Mouse (Mus musculus) brain, adult 2 months (tissue): ENCODE measurements at regions not wholly inside any gene's neighbourhood (a gene's known extent, or its start where the extent isn't known, plus 50 kb on each side); places are given as distances from the start of the nearest gene placed in this dataset.

ENCODE experiments used
- DNase-seq: peaks from one replicate; pipeline ENCODE4 v3.0.0; 2011; ENCODE audit warnings: low read depth, low spot score

DNA sequence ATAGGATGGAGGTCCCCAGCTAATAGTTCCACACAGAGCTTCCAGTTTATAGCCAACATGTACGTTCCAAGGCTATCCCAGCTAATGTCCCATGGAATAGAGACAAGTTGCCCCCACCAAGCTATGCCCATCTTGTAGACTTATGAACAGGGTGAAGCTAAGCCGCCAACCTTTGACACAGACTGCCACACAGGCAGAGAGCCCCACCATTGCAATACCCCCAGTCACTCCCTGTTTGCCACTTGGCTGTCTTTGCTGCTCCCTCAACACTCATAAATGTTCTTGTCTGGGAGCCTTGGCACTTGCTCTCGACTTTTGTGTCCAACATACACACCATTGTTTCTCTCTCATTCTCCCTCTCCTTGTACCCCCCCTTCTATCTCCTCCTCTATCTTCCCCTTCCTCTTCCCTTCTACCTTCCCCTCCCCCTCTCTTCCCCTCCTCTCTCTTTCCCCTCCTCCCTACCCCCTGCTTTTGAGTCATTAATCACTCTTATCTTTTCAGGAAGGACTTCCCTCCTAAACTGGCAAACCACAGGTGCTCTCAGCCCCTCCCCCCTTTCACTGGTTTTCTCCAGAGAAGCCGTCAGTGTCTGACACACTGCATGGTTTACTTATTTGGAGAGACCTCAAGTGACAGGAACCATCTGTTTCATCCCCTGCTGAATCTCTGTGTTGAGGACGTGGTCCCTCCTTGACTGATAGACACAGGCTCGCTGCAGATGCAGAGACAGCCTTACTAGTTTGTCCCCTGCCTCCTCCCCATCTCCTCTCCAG is 148.2 kb downstream of the Kdr start:
- no peak for DNase-seq

DNA sequence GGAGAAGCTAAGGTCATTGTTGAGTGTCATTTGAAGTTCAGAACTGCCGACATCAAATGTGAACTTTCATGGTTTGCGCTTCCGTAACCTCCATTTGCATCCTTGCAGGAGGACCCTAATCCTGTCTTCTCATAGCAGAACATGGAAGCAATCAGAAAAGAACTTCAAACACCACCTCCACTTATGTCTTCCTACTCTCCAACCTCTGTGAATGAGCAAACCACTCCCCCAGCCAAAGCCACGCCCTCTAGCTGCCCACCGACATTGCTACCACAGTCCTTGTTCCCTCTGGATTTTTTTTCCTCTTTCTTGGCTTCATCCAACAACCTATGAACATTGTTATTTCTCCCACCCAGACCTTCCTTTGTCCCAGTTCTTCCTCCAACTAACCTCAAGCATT is 149.9 kb downstream of the Kdr start:
- no peak for DNase-seq

DNA sequence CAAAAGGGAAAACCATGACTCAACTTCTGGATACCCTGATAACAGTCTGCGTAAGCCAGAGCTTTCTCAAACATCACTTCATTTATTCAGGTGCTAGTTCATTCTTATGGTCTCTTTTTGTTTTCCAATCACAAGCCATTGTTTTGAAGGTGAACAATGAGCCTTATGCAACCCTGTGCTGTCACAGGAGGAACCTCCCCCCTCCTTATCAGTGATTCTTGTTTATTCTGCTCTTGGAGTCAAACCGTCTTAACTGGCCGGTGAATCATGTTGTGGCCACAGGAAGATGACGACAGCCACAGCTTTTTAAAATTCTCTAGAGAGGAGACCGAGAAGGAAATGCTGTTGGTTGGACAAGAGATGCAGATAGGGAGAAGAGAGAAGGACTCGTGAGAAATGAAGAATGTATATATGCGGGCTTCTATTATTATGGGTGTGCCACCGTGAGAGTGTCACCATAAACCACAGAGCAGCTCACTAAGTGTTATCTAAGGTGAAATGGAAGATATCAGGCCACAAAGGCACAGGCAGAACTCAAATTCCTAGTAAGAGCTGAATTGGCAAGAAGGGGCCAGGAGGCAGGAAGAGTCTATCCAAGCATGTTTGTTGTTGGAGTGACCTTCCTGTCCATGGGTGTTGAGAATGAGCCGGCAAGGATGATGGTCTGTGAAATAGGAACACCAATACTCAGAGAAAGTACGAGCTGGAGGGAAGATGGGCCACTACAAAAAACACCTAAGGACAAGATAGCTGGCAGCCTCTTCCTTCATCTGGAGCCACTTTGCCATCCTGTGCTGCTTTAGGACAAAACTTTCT is 151.8 kb downstream of the Kdr start:
- DNase-seq: no peak

DNA sequence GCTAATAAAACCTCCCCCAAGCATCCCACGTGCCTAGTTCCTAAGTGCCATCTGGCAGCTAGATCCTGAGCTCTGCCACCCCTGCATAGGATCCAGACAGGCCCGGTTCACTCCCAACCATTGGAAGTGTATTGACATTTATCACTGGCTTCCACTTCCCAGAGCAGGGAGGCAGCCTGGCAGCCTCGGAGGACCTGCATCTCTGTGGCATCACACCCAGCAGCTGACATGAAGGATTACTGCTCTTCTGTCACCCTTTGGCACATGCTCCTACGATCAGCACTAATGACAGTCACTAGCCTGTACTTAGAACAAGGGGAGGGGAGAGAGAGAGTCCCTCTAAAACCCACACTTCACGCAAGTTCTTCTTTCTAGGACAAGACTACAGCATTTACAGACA is 152.7 kb downstream of the Kdr start:
- no peak for DNase-seq

DNA sequence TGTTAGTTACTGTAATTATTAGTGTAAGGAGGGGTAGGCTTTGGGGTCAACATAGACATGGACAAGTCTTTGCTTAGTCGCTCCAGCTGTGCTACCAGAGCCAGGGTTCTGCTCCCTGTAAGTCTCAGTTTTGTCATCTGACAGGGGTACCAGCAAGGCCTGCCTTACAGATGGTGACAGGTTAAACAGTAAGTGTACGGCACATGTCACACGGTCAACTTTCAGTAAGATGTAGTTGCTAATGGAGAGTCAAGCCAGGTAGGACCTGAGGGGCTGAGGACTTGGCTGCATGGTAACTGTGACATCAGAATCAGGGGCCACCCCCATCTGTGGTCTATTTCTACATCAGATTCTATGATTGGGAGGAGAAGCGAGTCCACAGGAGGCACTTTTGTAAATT is 153.6 kb downstream of the Kdr start:
- no peak for DNase-seq

DNA sequence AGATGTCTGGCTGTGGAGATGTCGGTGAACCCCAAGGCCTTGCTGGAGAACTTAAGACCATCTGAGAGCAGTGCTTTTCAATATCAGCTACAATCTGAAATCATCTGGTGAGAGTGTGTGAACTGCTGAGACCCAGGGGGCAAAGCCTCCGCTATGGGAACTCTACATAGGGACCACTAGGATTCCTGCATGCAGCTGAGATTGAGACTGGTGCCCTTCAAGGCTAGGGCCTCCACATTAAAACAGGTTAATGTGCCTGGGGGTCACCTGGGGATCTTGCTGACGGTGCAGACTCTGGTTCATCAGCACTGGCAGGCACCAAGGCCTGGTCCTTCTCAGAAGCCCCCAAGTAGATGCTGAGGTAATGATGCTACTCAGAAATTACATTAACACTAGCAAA is 154.6 kb downstream of the Kdr start:
- DNase-seq: no peak

DNA sequence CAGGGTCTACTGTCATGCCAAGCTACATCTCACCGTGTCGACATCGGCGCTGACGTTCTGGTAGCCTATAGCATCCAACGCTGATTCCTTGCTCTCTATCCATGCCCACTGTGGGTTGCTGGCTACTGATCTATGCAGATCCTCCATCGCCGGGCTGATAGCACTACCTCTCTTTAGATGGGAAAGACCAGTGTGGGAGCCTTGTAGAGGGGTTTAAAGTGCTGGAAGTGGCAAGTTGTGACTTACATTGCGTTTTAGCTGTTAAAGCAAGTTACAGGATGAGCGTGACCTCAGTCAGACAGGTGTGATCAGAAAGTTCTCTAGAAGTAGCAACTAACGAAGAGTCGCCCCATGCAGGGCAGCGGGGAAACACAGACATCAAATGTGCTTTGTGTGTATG is 160.9 kb downstream of the Kdr start:
- no peak for DNase-seq

DNA sequence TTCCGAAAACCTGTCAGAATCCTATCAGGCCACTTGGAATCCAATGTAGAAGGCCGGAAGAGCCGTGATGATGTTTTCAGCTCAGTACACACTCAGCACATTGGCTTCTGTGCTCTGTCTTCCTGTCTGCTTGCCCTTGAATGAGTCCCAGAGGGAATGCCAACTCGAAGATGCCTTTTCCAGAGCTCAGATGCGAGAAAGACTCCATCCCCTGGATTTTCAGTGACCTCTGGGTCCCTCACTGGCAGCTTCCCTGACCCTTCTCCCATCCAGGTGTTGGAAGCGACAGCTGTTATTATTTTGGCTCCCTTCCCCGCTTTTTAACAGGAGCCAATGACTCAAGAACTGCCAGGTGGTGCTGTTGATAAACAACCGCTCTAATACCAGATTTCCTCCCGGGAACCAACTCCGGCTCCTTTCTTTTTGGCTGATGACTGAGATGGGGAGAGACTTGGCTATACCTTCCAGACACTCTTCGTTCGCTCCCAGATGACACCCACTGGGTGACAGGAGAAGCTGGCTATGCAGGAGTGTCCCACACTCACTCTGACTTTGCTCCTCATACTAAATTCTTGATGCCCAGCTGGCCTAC is 163.8 kb downstream of the Kdr start:
- DNase-seq: peak; percentile 22

DNA sequence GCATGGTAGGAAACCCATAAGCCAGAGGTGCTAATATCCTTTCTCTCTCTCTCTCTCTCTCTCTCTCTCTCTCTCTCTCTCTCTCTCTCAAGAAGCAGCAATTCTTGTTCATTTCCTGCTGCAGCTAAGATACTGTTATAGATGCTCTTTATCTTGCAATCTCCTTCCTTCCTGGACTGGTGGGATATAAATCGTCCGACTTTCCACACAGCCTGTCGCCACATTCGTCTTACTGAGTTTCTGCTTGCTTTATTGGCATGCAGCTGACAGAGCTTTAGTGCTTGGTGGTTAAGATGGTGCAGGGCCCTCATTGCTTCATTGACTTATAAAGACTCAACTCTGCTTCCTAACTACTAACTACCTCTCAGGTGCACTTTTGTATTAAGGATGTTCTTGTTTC is 165.6 kb downstream of the Kdr start:
- no peak for DNase-seq

DNA sequence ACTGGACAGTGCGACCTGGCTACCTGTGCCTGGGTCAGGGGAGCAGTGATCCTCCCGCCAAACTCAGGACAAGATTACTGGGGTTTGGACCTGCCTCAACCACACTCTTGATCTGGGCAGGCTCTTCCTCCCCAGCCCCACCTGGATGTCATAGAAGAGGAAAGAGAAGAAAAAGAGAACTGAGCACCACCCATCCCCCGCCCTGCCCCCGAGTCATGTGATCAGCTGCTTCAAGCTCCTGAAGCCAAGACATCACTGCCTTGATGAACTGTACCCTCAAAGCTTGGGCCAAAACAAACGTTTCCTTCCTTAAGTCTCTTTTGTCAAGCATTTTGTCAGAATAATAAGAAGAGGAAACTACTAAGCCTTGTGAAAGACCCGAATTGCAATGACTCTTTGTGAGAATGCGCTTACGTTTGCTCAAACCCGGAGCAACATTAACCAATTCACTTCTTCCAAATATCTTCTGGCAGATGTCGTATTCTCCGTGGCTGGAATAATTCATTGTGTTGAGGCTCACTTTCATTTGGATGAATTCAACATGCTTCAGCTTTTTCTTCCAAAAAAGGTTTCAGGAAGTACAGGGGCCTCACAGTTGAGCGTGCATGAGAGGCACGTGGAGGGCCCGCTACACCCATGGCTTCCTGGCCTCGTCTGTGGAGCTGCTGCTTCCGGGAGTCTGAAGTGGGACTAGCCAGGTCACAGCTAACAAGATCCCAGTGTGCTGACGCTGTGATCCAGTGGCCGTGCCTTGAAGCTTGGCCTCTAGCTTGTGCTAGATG is 169.5 kb downstream of the Kdr start:
- no peak for DNase-seq

DNA sequence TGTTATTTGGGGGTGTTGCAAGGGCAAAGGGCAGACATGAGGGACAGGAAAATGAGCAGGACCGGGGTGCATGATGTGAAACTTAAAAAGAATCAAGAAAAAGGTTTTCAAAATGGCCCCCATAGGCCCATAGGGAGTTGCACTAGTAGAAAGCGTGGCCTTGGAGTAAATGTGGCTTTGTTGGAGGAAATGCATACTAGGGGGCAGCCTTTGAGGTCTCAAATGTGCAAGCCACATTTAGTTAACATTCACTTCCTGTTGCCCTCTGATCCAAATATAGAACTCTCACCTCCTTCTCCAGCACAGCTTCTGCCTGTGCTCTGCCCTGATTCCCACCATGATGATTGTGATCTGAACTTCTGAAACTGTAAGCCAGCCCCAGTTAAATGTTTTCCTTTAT is 173.2 kb downstream of the Kdr start:
- no peak for DNase-seq

DNA sequence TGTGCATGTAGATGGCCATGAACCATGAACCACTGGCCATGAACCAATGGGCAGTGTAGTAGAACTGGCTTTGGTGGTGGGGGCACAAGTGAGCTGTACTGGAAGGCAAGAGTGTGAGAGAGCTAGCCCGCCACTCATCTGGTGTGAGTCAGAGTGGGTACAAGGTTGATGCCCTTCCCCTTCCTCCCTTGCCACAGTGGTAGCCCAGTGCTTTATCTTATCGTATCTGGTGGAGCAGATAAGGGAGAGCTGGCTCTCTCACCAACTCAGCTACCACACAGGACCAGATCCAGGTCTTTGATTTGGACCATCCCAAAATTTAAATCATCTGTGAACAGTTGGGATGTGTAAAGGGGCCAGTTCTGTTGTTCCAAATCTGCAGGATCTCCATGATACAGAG is 173.9 kb downstream of the Kdr start:
- no peak for DNase-seq

DNA sequence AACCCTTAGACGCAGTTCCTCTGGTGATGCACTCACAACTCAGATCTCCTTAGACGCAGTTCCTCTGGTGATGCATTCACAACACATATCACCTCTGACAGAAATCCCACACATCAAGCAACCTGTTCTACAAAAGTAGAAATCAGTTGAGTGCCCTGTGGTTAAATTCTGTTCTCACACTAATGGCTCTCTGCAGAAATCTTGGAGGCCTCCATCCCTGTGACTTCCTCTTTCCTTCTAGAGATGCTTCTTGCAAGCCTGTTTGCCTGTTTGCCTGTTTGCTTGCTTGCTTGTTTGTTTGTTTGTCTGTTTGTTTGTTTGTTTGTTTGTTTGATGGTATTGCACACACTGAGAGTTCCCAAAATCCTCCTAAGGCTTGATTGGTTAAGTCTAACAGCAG is 175.2 kb downstream of the Kdr start:
- no peak for DNase-seq

DNA sequence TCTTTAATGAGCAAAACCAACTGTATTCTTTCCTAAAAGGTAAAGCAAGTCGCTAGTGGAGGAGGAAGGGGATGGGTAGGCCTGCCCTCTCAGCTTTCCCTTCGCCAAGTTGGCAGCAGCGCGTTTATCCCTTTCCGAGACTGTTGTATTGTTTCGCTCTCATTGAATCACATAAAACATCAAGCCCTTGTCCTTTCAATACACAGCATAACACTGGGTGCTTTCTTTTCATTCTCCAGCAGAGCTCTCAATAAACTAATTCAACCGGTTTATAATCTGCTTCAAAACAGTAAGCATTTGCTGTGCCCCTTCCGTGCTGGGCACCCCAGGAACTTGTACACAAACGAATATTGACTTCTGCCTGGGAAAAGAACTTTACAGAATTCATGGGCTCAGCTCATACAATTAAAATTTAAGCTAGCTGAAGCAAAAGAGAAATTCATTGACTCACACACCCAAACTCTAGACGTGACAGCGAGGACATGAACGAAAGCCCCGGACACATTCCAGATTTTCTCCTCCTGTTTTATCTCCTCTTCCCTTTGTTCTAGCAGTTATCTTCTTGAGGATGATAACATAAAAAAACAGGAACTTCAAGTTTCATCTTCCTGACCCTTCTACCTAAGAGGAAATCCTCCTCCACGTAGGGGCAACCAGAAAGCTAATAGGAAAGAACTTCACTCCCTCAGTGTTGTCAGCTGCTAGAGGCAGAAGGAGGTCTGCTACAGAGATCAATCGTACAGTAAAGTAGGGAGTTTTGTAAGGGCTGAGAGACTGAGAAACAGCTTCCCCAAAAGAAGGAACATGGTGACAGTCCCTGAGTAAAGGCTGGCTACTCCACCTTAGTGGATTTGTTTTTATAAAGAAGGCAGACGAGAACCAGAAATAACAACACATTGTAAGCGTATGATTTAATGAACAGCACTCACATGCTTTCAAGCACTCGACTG is 177.9 kb downstream of the Kdr start:
- DNase-seq: peak; percentile 30

DNA sequence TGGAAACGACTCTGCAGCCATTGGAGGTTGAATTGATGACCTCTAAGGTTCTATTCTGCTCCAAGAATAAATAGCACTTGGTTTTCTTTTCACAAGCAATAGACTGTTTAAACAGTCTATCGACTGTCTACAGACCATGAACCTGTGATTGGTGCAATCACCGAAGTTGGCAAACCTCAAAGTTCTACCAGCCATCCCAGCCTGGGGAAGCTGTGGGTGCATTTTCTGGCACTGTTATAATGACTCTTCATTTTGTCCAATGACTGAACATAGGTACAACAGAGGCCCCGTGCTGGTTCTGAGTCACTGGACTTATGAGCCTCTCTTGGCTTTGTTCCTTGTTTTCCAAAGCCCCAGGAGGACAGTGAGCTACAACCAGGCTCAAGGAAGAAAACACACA is 178.6 kb downstream of the Kdr start:
- DNase-seq: no peak

DNA sequence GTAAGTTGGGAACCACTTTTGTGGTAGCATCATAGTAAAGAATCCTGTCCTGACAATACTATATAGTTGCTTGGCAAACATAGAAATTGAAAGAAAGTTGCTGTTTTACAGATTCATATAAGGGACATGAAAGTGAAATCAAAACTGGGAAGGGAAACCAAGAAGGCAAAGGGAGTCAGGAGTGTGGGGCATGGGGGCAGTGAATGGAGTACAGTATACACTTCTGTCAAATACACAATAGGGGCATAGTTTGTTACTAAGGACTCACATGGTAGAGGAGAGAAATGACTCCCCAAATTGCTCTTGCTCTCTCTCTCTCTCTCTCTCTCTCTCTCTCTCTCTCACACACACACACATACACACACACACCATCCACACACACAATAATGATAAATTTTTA is 185.1 kb downstream of the Kdr start:
- no peak for DNase-seq

DNA sequence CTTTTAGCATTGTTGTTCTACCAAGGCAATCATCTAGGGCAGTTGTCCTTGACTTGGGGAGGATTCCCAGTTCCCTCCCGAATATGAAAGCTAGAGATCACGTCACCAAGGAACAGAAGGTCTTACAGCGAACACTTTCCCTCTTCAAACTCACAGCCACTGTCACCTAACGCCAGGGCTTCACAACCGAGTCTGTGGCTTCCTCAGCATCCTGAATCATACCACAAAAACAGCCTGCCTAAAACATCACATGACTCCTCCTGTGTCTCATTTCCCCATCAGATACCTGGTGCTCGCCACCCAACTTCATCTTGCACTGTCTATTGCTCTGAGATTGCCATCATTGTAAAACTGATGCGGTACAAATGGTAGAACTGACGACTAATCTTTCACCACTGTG is 186.5 kb downstream of the Kdr start:
- DNase-seq: no peak

DNA sequence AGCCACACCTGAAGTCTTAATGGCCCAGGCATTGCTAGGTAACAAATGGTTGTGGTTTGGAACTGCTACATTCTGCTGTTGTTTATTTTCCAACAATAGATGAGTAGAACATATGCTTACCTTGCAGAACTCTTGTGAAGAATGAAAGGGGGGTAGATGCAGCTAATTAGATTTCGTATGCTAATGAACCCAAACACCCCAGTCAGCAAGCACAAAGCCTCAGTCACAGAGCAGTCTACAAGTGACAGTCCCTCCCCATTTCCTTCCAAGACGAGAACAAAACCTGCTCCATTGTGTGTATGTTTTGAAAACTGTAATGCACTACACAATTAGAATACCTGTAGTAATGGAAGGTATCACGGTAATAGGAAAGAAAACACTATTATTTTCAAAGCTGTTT is 190.2 kb downstream of the Kdr start:
- no peak for DNase-seq

DNA sequence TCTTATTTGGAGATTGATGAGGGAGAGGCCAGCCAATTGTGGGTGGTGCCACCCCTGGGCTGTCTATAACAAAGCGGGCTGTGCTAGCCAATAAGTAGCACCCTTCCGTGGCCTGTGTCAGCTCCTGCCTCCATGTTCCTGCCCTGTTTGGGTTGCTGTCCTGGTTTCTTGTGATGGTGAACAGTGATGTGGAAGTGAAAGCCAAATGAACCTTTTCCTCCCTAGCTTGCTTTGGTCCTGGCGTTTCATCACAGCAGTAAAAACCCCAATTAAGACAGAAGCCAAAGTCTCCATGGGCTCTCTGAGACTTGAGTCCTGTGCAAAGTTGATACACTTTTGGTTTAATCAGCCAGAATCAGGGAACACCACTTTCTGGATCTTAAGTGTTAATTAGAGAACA is 192.1 kb downstream of the Kdr start:
- no peak for DNase-seq

DNA sequence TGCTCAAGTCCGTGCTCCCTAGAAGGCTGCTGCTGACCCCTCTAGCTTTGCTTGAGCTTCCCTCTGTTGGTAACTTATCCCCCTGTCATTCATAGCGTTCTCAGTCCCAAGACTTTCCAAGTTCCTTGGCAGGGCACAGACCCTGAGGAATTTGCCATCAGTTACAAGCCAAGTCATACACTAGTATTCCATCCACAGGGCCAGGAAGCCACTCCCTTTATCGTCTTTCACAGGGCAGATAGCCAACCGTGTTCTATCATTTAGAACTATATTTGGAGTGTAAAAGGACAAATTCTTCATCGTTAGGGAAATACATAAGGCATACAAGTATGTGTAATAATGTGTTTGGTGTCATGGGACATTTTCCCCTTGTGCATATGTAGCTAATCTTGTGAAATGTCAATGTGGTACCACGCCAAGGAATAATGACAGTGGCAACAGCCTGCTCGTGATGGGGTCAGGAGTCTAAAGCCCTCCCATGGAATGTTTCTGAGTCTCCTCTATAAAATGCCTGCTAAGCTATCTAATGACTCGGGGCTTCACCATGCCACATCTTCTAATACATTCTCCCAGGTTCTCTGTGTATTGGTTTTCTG is 193.2 kb downstream of the Kdr start:
- no peak for DNase-seq

DNA sequence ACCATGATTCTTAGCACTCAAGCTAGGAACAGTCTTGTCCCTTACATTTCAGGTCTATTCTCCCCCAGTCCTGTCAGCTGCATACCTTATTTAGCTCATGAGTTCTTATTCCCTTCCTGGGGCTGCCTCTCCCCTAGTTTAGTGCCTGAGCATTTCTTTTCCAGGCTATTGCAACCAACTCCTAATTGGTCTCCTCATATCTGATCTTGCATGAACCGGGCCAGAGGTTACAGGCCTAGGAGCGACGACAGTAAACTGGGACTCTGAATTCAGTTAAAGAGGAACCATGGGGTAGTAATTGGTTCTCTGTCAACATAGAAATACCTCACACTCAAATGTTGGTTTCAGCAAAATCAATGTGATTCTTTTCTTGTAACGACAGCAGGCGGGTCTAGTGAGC is 195.9 kb downstream of the Kit start:
- DNase-seq: no peak
